Mouse (Mus musculus) macrophage (primary cell): ENCODE measurements around the gene Cltrn. TPM values are rescaled to one million over a fixed set of nuclear protein-coding genes. Genes with fewer than 3 reads are reported as not detected.

Experiments used
- H3K27ac ChIP-seq: fragments of 350-480 bp; formaldehyde crosslinking; 2 replicates; pipeline ENCODE4 v1.9.0; 2021
- H3K36me3 ChIP-seq: fragments of 350-480 bp; formaldehyde crosslinking; 2 replicates; pipeline ENCODE4 v1.9.0; 2021; ENCODE audit errors: inconsistent target
- H3K4me3 ChIP-seq: fragments of 350-480 bp; formaldehyde crosslinking; 2 replicates; pipeline ENCODE4 v1.9.0; 2021; ENCODE audit errors: inconsistent target
- H3K79me2 ChIP-seq: fragments of 350-480 bp; formaldehyde crosslinking; 2 replicates; pipeline ENCODE4 v1.9.0; 2021; ENCODE audit errors: inconsistent target
- WGBS: methylation state at CpG from one replicate; pipeline ENCODE4 v1.1.7; 2026; ENCODE audit warnings: inconsistent platforms; ENCODE audit not compliant: missing documents; 5-methylcytosine and 5-hydroxymethylcytosine counted together
- polyA plus RNA-seq: library from polyadenylated mRNA; stranded (reverse); fragments of 250-400 nt; gene quantifications from 3 replicates; pipeline ENCODE4 v1.2.4, GENCODE M21; 2018; ENCODE audit warnings: inconsistent platforms

The Cltrn gene
- polyA plus RNA-seq, 1 experiment from 2014 or later = not detected

- Histone ChIP-seq H3K27ac (no peak overlapping the region), H3K4me3 (no peak overlapping the region), H3K36me3 (no peaks in the 10 kb centered on the region), H3K79me2 (no peaks in the 10 kb centered on the region)
These were observed 12.9 kb downstream of the Cltrn start for GRCm38 (mm10) chrX:164101483-164101882.

- H3K79me2 ChIP-seq = no peaks in the 10 kb centered on the region
- H3K36me3 ChIP-seq = no peaks in the 10 kb centered on the region
- H3K27ac ChIP-seq = no peak overlapping the region
- 81% methylated on average over 7 of the region's 7 CpGs for WGBS
- no peak overlapping the region for H3K4me3 ChIP-seq
These were observed 13.6 kb downstream of the Cltrn start for GRCm38 (mm10) chrX:164102198-164102597.

GRCm38 (mm10) chrX:164102656-164103055 is 14.0 kb downstream of the Cltrn start:
- Histone ChIP-seq H3K27ac (no peak overlapping the region), H3K36me3 (no peaks in the 10 kb centered on the region), H3K79me2 (no peaks in the 10 kb centered on the region), H3K4me3 (no peak overlapping the region)
- WGBS = 67% methylated on average over 6 of the region's 6 CpGs

GRCm38 (mm10) chrX:164111146-164111545 is 22.5 kb downstream of the Cltrn start:
- no peaks in the 10 kb centered on the region for H3K36me3 ChIP-seq
- H3K79me2 ChIP-seq = no peaks in the 10 kb centered on the region
- 87% methylated on average over 3 of the region's 3 CpGs for WGBS
- H3K4me3 ChIP-seq = no peak overlapping the region
- H3K27ac ChIP-seq = no peak overlapping the region

GRCm38 (mm10) chrX:164113744-164114143 is 25.1 kb downstream of the Cltrn start:
- 92% methylated on average over 6 of the region's 6 CpGs for WGBS
- no peaks in the 10 kb centered on the region for H3K36me3 ChIP-seq
- no peak overlapping the region for H3K27ac ChIP-seq
- H3K4me3 ChIP-seq = no peak overlapping the region
- H3K79me2 ChIP-seq = no peaks in the 10 kb centered on the region

- Histone ChIP-seq H3K27ac (no peak overlapping the region), H3K4me3 (no peak overlapping the region), H3K79me2 (no peaks in the 10 kb centered on the region), H3K36me3 (no peaks in the 10 kb centered on the region)
- WGBS = 93% methylated on average over 3 of the region's 3 CpGs
These were observed 35.3 kb downstream of the Cltrn start for GRCm38 (mm10) chrX:164123942-164124341.

- H3K36me3 ChIP-seq = no peaks in the 10 kb centered on the region
- 93% methylated on average over 3 of the region's 3 CpGs for WGBS
- H3K27ac ChIP-seq = no peak overlapping the region
- H3K4me3 ChIP-seq = no peak overlapping the region
- no peaks in the 10 kb centered on the region for H3K79me2 ChIP-seq
These were observed 44.9 kb downstream of the Cltrn start for GRCm38 (mm10) chrX:164133531-164133930.

GRCm38 (mm10) chrX:164135304-164135818 is 46.7 kb downstream of the Cltrn start:
- H3K79me2 ChIP-seq = no peaks in the 10 kb centered on the region
- H3K27ac ChIP-seq = no peak overlapping the region
- H3K4me3 ChIP-seq = no peak overlapping the region
- 81% methylated on average over 3 of the region's 4 CpGs for WGBS
- H3K36me3 ChIP-seq = no peaks in the 10 kb centered on the region

- 92% methylated on average over 2 of the region's 2 CpGs for WGBS
- no peaks in the 10 kb centered on the region for H3K36me3 ChIP-seq
- H3K4me3 ChIP-seq = no peak within 1 kb of the TSS
- no peaks in the 10 kb centered on the region for H3K79me2 ChIP-seq
- no peak within 1 kb of the TSS for H3K27ac ChIP-seq
These were observed 50.4 kb downstream of the Cltrn start, which contains the start of gene Ace2 for GRCm38 (mm10) chrX:164139032-164139431. TSS of gene Ace2 (plus strand) at chrX:164139332.

- H3K27ac ChIP-seq = no peak overlapping the region
- H3K79me2 ChIP-seq = no peaks in the 10 kb centered on the region
- no peaks in the 10 kb centered on the region for H3K36me3 ChIP-seq
- WGBS = 89% methylated on average over 4 of the region's 6 CpGs
- H3K4me3 ChIP-seq = no peak overlapping the region
These were observed 57.0 kb downstream of the Cltrn start for GRCm38 (mm10) chrX:164145463-164146250.

- H3K79me2 ChIP-seq = no peaks in the 10 kb centered on the region
- H3K4me3 ChIP-seq = no peak overlapping the region
- 75% methylated on average over 2 of the region's 2 CpGs for WGBS
- H3K27ac ChIP-seq = no peak overlapping the region
- H3K36me3 ChIP-seq = no peaks in the 10 kb centered on the region
These were observed 64.1 kb downstream of the Cltrn start for GRCm38 (mm10) chrX:164152703-164153102.

- Histone ChIP-seq H3K36me3 (no peaks in the 10 kb centered on the region), H3K27ac (no peak overlapping the region), H3K4me3 (no peak overlapping the region), H3K79me2 (no peaks in the 10 kb centered on the region)
These were observed 65.0 kb downstream of the Cltrn start for GRCm38 (mm10) chrX:164153606-164154005.

- 94% methylated on average over 4 of the region's 5 CpGs for WGBS
- Histone ChIP-seq H3K27ac (no peak overlapping the region), H3K36me3 (no peaks in the 10 kb centered on the region)
These were observed 66.0 kb downstream of the Cltrn start for GRCm38 (mm10) chrX:164154594-164154993.

GRCm38 (mm10) chrX:164164681-164165080 is 76.1 kb downstream of the Cltrn start:
- Histone ChIP-seq H3K27ac (no peak overlapping the region), H3K79me2 (no peaks in the 10 kb centered on the region), H3K36me3 (no peaks in the 10 kb centered on the region), H3K4me3 (no peak overlapping the region)
- 70% methylated on average over 1 of the region's 1 CpGs for WGBS

More at GRCm38 (mm10) chrX:164154594-164154993, 66.0 kb downstream of the Cltrn start:
- H3K4me3 ChIP-seq = no peak overlapping the region
- no peaks in the 10 kb centered on the region for H3K79me2 ChIP-seq
